Mouse (Mus musculus) stomach, embryonic 14.5 days (tissue): ENCODE results near the gene Kcnk15. TPM values are rescaled to one million over a fixed set of nuclear protein-coding genes. Genes with fewer than 3 reads are reported as not detected.

Experiments used
- ATAC-seq: fragments of 200-750 bp; cut with Nextera tagmentation; 2 replicates; pipeline ENCODE4 v1.8.0; 2017; ENCODE audit warnings: low read depth, moderate TSS enrichment; ENCODE audit not compliant: insufficient number of reproducible peaks, insufficient read depth, low FRiP score
- H3K27ac ChIP-seq: fragments of 300-500 bp; sonication (generic); 2 replicates; pipeline ENCODE4 v1.5.1; 2014; ENCODE audit warnings: mild to moderate bottlenecking, low read length, moderate library complexity, mixed read lengths
- H3K27me3 ChIP-seq: fragments of 300-500 bp; sonication (generic); 2 replicates; pipeline ENCODE4 v1.6.1; 2014; ENCODE audit warnings: low read length, control low read depth, mixed read lengths; ENCODE audit not compliant: control insufficient read depth, insufficient read depth
- H3K36me3 ChIP-seq: fragments of 300-500 bp; sonication (generic); 2 replicates; pipeline ENCODE4 v1.6.1; 2014; ENCODE audit warnings: mild to moderate bottlenecking, control low read depth, low read length, moderate library complexity, mixed read lengths; ENCODE audit not compliant: control insufficient read depth, insufficient read depth
- H3K4me1 ChIP-seq: fragments of 300-500 bp; sonication (generic); 2 replicates; pipeline ENCODE4 v1.6.1; 2014; ENCODE audit warnings: low read length, control low read depth, mixed read lengths; ENCODE audit not compliant: control insufficient read depth, insufficient read depth
- H3K4me2 ChIP-seq: fragments of 300-500 bp; sonication (generic); replicated peaks from 2 replicates; pipeline ENCODE4 v1.6.1; 2014; ENCODE audit warnings: low read depth, low read length, control low read depth
- H3K4me3 ChIP-seq: fragments of 300-500 bp; sonication (generic); 2 replicates; pipeline ENCODE4 v1.5.1; 2014; ENCODE audit warnings: low read depth, low read length, control low read depth
- H3K9ac ChIP-seq: fragments of 300-500 bp; sonication (generic); replicated peaks from 2 replicates; pipeline ENCODE4 v1.6.1; 2014; ENCODE audit warnings: low read depth, mild to moderate bottlenecking, control low read depth, low read length, moderate library complexity, mixed read lengths
- H3K9me3 ChIP-seq: fragments of 300-500 bp; sonication (generic); 2 replicates; pipeline ENCODE4 v1.6.1; 2016; ENCODE audit warnings: low read depth, low read length, control low read depth; ENCODE audit not compliant: control insufficient read depth
- WGBS: fragments of 180-500 bp; shearing (Covaris S2); extraction: QIAGEN DNeasy Blood & Tissue Kit; methylation state at CpG from one replicate; pipeline ENCODE4 v1.1.7; 2014; 5-methylcytosine and 5-hydroxymethylcytosine counted together
- polyA plus RNA-seq: library from polyadenylated mRNA; unstranded; fragments of >200 nt; fragmentation: Nextera tagmentation; extraction: Ambion mirVana; gene quantifications from 2 replicates; pipeline ENCODE4 v1.2.1, GENCODE M21; 2014

Kcnk15 gene
- polyA plus RNA-seq, 1 experiment from 2014 or later: not detected

DNA sequence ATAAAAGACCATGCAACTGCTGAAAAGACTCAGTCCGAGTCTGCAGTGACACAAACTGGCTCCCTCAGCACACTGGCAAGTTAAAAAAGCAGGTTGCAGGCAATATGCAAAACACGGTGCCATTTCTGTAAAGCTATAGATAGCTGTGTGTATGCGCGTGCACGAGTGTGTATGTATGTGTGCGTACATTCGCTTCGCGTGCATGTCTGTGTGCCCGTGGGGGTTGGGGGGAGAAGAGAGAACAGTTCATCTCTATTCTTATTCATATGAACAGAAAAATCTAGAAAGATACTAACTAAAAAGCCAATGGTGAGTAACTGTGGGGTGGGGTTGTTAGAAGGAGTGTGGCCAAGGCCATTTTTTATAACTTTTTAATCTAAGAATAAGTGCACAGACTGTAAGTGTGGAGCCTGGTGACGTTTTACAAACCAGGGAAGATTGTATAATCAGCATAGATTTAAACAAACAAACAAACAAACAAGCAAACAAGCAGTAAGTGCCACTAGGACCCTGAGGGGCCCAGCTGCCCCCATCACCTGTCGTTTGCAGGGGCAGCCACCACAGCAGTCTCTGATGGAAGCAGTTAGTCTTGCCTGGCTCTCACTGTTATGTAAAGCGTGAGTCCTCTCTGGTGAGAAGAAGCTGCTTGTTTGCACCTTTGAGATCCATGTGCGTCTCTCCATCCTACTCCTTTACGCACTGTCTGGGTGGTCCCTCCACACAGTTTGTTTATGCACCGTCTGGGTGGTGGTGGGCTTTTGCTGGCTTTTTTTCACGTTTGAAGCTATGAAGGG is 29.6 kb downstream of the Kcnk15 start:
- Histone ChIP-seq H3K4me2 (no peak overlapping the region), H3K9me3 (no peaks in the 10 kb centered on the region), H3K9ac (no peak overlapping the region), H3K4me1 (no peaks in the 10 kb centered on the region), H3K4me3 (no peak overlapping the region), H3K36me3 (no peaks in the 10 kb centered on the region), H3K27ac (no peak overlapping the region), H3K27me3 (no peaks in the 10 kb centered on the region)
- no peak for ATAC-seq
- 62% methylated on average over 17 of the region's 17 CpGs for WGBS

GRCm38 (mm10) chr2:163889411-163889810 is 36.0 kb downstream of the Kcnk15 start:
- no peaks in the 10 kb centered on the region for H3K36me3 ChIP-seq
- no peaks in the 10 kb centered on the region for H3K27me3 ChIP-seq
- H3K9me3 ChIP-seq: no peaks in the 10 kb centered on the region
- no peak overlapping the region for H3K9ac ChIP-seq
- no peak overlapping the region for H3K27ac ChIP-seq
- no peak for ATAC-seq
- 26% methylated on average over 6 of the region's 6 CpGs for WGBS
- no peak overlapping the region for H3K4me3 ChIP-seq
- no peak overlapping the region for H3K4me2 ChIP-seq
- no peaks in the 10 kb centered on the region for H3K4me1 ChIP-seq

DNA sequence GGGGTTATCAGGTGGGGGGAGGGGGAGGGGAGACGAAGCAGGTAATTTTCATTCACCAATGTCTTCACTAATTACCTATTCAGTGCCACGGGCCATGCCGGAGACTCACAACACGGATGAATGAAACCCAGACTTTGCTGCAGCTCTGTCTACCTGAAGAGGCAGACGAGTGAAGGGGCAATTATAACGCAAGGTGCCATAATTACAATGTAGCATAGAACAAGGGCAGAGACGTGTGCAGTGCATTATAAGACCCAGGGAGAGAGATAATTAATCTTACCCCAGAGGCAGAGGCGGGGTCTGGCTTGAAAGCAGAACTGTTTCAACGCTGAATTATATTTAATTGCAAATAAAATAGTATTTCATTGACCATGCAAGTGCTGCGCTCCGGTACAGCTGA is 37.1 kb downstream of the Kcnk15 start:
- H3K4me2 ChIP-seq: no peak overlapping the region
- no peaks in the 10 kb centered on the region for H3K4me1 ChIP-seq
- no peak for ATAC-seq
- H3K9ac ChIP-seq: no peak overlapping the region
- no peak overlapping the region for H3K27ac ChIP-seq
- H3K4me3 ChIP-seq: no peak overlapping the region
- H3K27me3 ChIP-seq: no peaks in the 10 kb centered on the region
- no peaks in the 10 kb centered on the region for H3K9me3 ChIP-seq
- 64% methylated on average over 11 of the region's 11 CpGs for WGBS
- H3K36me3 ChIP-seq: no peaks in the 10 kb centered on the region

GRCm38 (mm10) chr2:163891271-163891670 is 37.8 kb downstream of the Kcnk15 start:
- whole genome bisulfite sequencing: 85% methylated on average over 11 of the region's 11 CpGs
- no peak overlapping the region for H3K9ac ChIP-seq
- H3K36me3 ChIP-seq: no peaks in the 10 kb centered on the region
- H3K4me1 ChIP-seq: no peaks in the 10 kb centered on the region
- H3K4me3 ChIP-seq: no peak overlapping the region
- no peak overlapping the region for H3K27ac ChIP-seq
- no peak for ATAC-seq
- H3K9me3 ChIP-seq: no peaks in the 10 kb centered on the region
- H3K4me2 ChIP-seq: no peak overlapping the region
- H3K27me3 ChIP-seq: no peaks in the 10 kb centered on the region

DNA sequence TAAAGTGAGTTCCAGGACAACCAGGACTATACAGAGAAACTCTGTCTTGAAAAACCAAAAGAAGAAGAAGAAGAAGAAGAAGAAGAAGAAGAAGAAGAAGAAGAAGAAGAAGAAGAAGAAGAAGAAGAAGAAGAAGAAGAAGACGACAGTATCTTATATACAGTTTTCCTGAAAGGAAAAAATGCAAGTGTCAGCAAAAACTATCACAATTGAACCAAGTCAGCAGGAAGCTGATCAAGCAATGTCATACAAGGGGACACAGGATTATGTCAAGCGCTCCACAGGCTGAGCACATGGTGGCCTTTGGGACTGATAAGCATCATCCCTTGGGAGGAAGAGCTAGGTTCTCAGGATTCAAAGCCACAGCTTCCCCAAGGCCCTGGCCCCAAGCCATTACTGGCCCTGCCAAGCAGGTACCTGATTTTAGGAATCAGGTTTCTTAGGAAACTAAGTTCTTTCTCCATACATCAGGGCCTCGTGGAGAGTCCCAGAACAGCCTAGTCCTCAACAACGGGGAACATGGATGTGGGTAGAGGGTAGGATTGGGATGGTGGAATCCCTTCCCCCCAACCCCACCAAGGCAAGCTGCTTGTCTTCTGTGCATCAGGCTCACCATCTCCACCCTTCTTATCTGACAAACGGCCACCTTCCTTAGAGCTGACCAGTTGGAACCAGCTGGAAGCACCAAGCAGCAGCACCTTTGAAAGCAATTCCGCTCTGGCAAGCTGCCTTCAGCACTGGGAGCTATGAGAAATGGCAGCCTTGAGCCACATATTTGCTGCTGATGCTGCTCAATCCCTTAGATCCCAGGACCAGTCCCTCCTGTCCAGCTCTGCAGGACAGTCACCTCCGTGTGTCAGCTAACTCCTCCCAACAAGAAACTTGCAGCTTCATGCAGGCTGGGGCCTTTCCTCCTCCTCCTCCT is 40.3 kb downstream of the Kcnk15 start:
- WGBS: 54% methylated on average over 7 of the region's 7 CpGs
- no peak for ATAC-seq
- no peaks in the 10 kb centered on the region for H3K9me3 ChIP-seq
- H3K27ac ChIP-seq: no peak overlapping the region
- H3K27me3 ChIP-seq: no peaks in the 10 kb centered on the region
- no peak overlapping the region for H3K9ac ChIP-seq
- H3K4me1 ChIP-seq: no peaks in the 10 kb centered on the region
- H3K4me2 ChIP-seq: no peak overlapping the region
- H3K4me3 ChIP-seq: no peak overlapping the region
- no peaks in the 10 kb centered on the region for H3K36me3 ChIP-seq

- Histone ChIP-seq H3K4me2 (no peak overlapping the region), H3K9ac (no peak overlapping the region), H3K4me1 (no peaks in the 10 kb centered on the region), H3K27ac (no peak overlapping the region), H3K9me3 (no peaks in the 10 kb centered on the region), H3K27me3 (no peaks in the 10 kb centered on the region), H3K4me3 (no peak overlapping the region), H3K36me3 (no peaks in the 10 kb centered on the region)
- 50% methylated on average over 2 of the region's 2 CpGs for WGBS
- no peak for ATAC-seq
Observed at GRCm38 (mm10) chr2:163895156-163895555, 41.7 kb downstream of the Kcnk15 start.

GRCm38 (mm10) chr2:163897026-163897425 is 43.6 kb downstream of the Kcnk15 start:
- H3K4me1 ChIP-seq: no peaks in the 10 kb centered on the region
- no peak overlapping the region for H3K4me3 ChIP-seq
- no peak overlapping the region for H3K9ac ChIP-seq
- H3K4me2 ChIP-seq: no peak overlapping the region
- no peak for ATAC-seq
- H3K27me3 ChIP-seq: no peaks in the 10 kb centered on the region
- no peaks in the 10 kb centered on the region for H3K9me3 ChIP-seq
- H3K27ac ChIP-seq: no peak overlapping the region
- 87% methylated on average over 7 of the region's 7 CpGs for WGBS
- no peaks in the 10 kb centered on the region for H3K36me3 ChIP-seq

- H3K4me1 ChIP-seq: no peaks in the 10 kb centered on the region
Observed at GRCm38 (mm10) chr2:163897988-163898535, 44.6 kb downstream of the Kcnk15 start.

More at GRCm38 (mm10) chr2:163897988-163898535, 44.6 kb downstream of the Kcnk15 start:
- Histone ChIP-seq H3K9me3 (no peaks in the 10 kb centered on the region), H3K4me3 (no peak overlapping the region), H3K36me3 (no peaks in the 10 kb centered on the region), H3K9ac (no peak overlapping the region), H3K4me2 (no peak overlapping the region), H3K27ac (no peak overlapping the region), H3K27me3 (no peaks in the 10 kb centered on the region)
- WGBS: 75% methylated on average over 7 of the region's 7 CpGs
- ATAC-seq: no peak
